Mouse (Mus musculus) liver, adult 2 months (tissue): ENCODE results near the gene Zfc3h1. TPM values are rescaled to one million over a fixed set of nuclear protein-coding genes. Genes with fewer than 3 reads are reported as not detected.

ENCODE experiments used
- DNase-seq: peaks from one replicate; pipeline ENCODE4 v3.0.0-alpha.2; 2011; ENCODE audit warnings: low read depth, low spot score; ENCODE audit errors: extremely low read depth
- H3K27ac ChIP-seq: fragments of 200-500 bp; replicated peaks from 2 replicates; pipeline ENCODE4 v1.5.1; 2012; ENCODE audit warnings: low read depth, mild to moderate bottlenecking, control low read depth, inconsistent platforms, low read length; ENCODE audit not compliant: insufficient read depth
- H3K27me3 ChIP-seq: fragments of 200-500 bp; 2 replicates; pipeline ENCODE4 v1.6.1; 2012; ENCODE audit warnings: mild to moderate bottlenecking, moderate library complexity, low read length, inconsistent platforms; ENCODE audit not compliant: control insufficient read depth, insufficient read depth
- H3K36me3 ChIP-seq: fragments of 200-500 bp; 2 replicates; pipeline ENCODE4 v1.6.1; 2012; ENCODE audit warnings: low read length, inconsistent platforms; ENCODE audit not compliant: control insufficient read depth, insufficient read depth
- H3K4me1 ChIP-seq: fragments of 200-500 bp; 2 replicates; pipeline ENCODE4 v1.6.1; 2011; ENCODE audit warnings: low read length; ENCODE audit not compliant: control insufficient read depth, insufficient read depth
- H3K4me3 ChIP-seq: fragments of 200-500 bp; 2 replicates; pipeline ENCODE4 v1.5.1; 2011; ENCODE audit warnings: low read depth, mild to moderate bottlenecking, control low read depth, low read length, moderate library complexity; ENCODE audit not compliant: insufficient read depth
- H3K79me2 ChIP-seq: fragments of 200-500 bp; 2 replicates; pipeline ENCODE4 v1.6.1; 2012; ENCODE audit warnings: inconsistent platforms, mild to moderate bottlenecking, low read length, moderate library complexity; ENCODE audit not compliant: control insufficient read depth, insufficient read depth
- H3K9ac ChIP-seq: fragments of 200-500 bp; 2 replicates; pipeline ENCODE4 v1.6.1; 2012; ENCODE audit warnings: low read depth, mild to moderate bottlenecking, control low read depth, inconsistent platforms, low read length
- CTCF ChIP-seq: fragments of 200-500 bp; IDR thresholded peaks from 2 replicates; pipeline ENCODE4 v1.5.1; 2011; ENCODE audit warnings: low read depth, low read length, control low read depth
- POLR2A ChIP-seq: fragments of 200-500 bp; IDR thresholded peaks from 2 replicates; pipeline ENCODE4 v1.6.1; 2011; ENCODE audit warnings: low read length, control low read depth; ENCODE audit not compliant: insufficient read depth; ENCODE audit errors: extremely low read depth
- WGBS: fragments of 180-500 bp; shearing (Covaris S2); methylation state at CpG from one replicate; pipeline ENCODE4 v1.1.7; 2018; 5-methylcytosine and 5-hydroxymethylcytosine counted together
- polyA plus RNA-seq: library from polyadenylated mRNA; depleted of rRNA; stranded (reverse); fragments of >200 nt; gene quantifications from 2 replicates; pipeline ENCODE4 v1.2.3, GENCODE M21; 2012
- total RNA-seq: library from RNA; depleted of rRNA; stranded (reverse); fragments of >200 nt; gene quantifications from 2 replicates; pipeline ENCODE4 v1.2.3, GENCODE M21; 2014

Gene Zfc3h1
- total and polyA plus RNA-seq, 2 experiments, result 7.9 to 31.6 TPM

GRCm38 (mm10) chr10:115421976-115422375 is 37.2 kb downstream of the Zfc3h1 start:
- WGBS, result 94% methylated on average over 4 of the region's 4 CpGs
- no peaks in the 10 kb centered on the region for H3K4me1 ChIP-seq
- H3K4me3 ChIP-seq, result no peak overlapping the region
- H3K9ac ChIP-seq, result no peak overlapping the region
- no peak for DNase-seq
- TF ChIP-seq POLR2A, result no peak
- no peak for TF ChIP-seq CTCF
- H3K36me3 ChIP-seq, result peaks cover 69% of the 10 kb centered on the region
- H3K27ac ChIP-seq, result no peak overlapping the region
- no peaks in the 10 kb centered on the region for H3K27me3 ChIP-seq
- H3K79me2 ChIP-seq, result no peaks in the 10 kb centered on the region

GRCm38 (mm10) chr10:115425351-115425750 is 40.6 kb downstream of the Zfc3h1 start:
- DNase-seq, result no peak
- Histone ChIP-seq H3K4me3 (no peak overlapping the region), H3K27me3 (no peaks in the 10 kb centered on the region), H3K27ac (no peak overlapping the region), H3K4me1 (no peaks in the 10 kb centered on the region), H3K36me3 (peaks cover 69% of the 10 kb centered on the region), H3K79me2 (no peaks in the 10 kb centered on the region), H3K9ac (no peak overlapping the region)
- TF ChIP-seq POLR2A (no peak), CTCF (no peak)
- WGBS, result 68% methylated on average over 2 of the region's 2 CpGs

GRCm38 (mm10) chr10:115437286-115437685 is 52.5 kb downstream of the Zfc3h1 start:
- H3K9ac ChIP-seq, result no peak overlapping the region
- no peak overlapping the region for H3K27ac ChIP-seq
- no peaks in the 10 kb centered on the region for H3K27me3 ChIP-seq
- no peak for DNase-seq
- TF ChIP-seq POLR2A (no peak), CTCF (no peak)
- no peaks in the 10 kb centered on the region for H3K4me1 ChIP-seq
- H3K36me3 ChIP-seq, result peaks cover 18% of the 10 kb centered on the region
- WGBS, result 92% methylated on average over 4 of the region's 4 CpGs
- H3K79me2 ChIP-seq, result no peaks in the 10 kb centered on the region
- no peak overlapping the region for H3K4me3 ChIP-seq

GRCm38 (mm10) chr10:115448614-115449013 is 63.9 kb downstream of the Zfc3h1 start:
- 94% methylated on average over 13 of the region's 13 CpGs for WGBS
- no peak overlapping the region for H3K9ac ChIP-seq
- DNase-seq, result no peak
- no peaks in the 10 kb centered on the region for H3K36me3 ChIP-seq
- no peak overlapping the region for H3K27ac ChIP-seq
- no peaks in the 10 kb centered on the region for H3K4me1 ChIP-seq
- no peaks in the 10 kb centered on the region for H3K27me3 ChIP-seq
- TF ChIP-seq POLR2A, result no peak
- no peak for TF ChIP-seq CTCF
- H3K79me2 ChIP-seq, result no peaks in the 10 kb centered on the region
- H3K4me3 ChIP-seq, result no peak overlapping the region

- no peak overlapping the region for H3K9ac ChIP-seq
- 0 out of 2 replicates have a peak, but pooled peaks cover 2% of the 10 kb centered on the region for H3K4me1 ChIP-seq
- H3K27me3 ChIP-seq, result no peaks in the 10 kb centered on the region
- no peak for TF ChIP-seq POLR2A
- no peak for TF ChIP-seq CTCF
- H3K36me3 ChIP-seq, result no peaks in the 10 kb centered on the region
- DNase-seq, result no peak
- WGBS, result 63% methylated on average over 6 of the region's 6 CpGs
- H3K79me2 ChIP-seq, result no peaks in the 10 kb centered on the region
- H3K4me3 ChIP-seq, result no peak overlapping the region
- H3K27ac ChIP-seq, result no peak overlapping the region
These were observed 72.7 kb downstream of the Zfc3h1 start for GRCm38 (mm10) chr10:115457368-115458021.

- Histone ChIP-seq H3K27ac (no peak overlapping the region), H3K36me3 (no peaks in the 10 kb centered on the region), H3K27me3 (no peaks in the 10 kb centered on the region), H3K4me3 (no peak overlapping the region), H3K9ac (no peak overlapping the region), H3K4me1 (no peaks in the 10 kb centered on the region), H3K79me2 (no peaks in the 10 kb centered on the region)
- TF ChIP-seq POLR2A (no peak), CTCF (no peak)
- 83% methylated on average over 5 of the region's 5 CpGs for WGBS
- no peak for DNase-seq
These were observed 77.9 kb downstream of the Zfc3h1 start for GRCm38 (mm10) chr10:115462646-115463045.
